Mouse (Mus musculus): ENCODE measurements around the gene Pcbp4. TPM values are rescaled to one million over a fixed set of nuclear protein-coding genes. Genes with fewer than 3 reads are reported as not detected.

The Pcbp4 gene
- polyA plus RNA-seq, 1 experiment from 2014 or later, result 226 TPM

DNA sequence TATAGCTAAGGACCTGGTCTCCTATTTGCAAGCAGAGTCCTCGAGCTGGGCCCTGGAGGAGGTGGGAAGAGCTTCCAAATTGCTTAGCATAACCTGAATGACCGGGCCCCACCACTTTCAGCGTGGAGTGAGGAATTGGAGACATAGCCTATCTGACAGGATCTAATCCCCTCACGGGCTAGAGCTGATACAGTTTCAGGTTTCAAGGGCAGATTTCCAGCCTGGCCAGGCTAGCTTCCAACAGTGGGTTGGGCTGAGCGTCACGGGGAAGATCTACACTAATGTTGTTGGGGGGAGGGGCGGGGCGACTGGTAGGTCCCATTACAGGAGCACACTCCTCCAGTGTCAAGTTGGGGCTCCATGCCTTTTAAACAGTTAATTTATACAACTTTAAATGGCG is 2.4 kb upstream of the Pcbp4 start:
- DNase-seq (ENCODE audit: low spot score), result peak; percentile 44
- ATAC-seq, result no peak
- H3K9ac ChIP-seq (ENCODE audit: low read length), result no peak overlapping the region

GRCm38 (mm10) chr9:106451298-106451697 is 1.8 kb upstream of the Pcbp4 start:
- 77% methylated on average over 11 of the region's 11 CpGs for WGBS
- H3K36me3 ChIP-seq (ENCODE audit: control insufficient read depth, insufficient read depth, low read length), result no peaks in the 10 kb centered on the region
- no peak overlapping the region for H3K27ac ChIP-seq (ENCODE audit: low read depth, low read length)
- peaks cover 29% of the 10 kb centered on the region for H3K4me1 ChIP-seq (ENCODE audit: control insufficient read depth, insufficient read depth, low read length)
- H3K4me2 ChIP-seq (ENCODE audit: low read length), result no peak overlapping the region
- no peaks in the 10 kb centered on the region for H3K27me3 ChIP-seq (replicated peaks; ENCODE audit: control insufficient read depth, insufficient read depth, low read length)
- H3K9ac ChIP-seq (ENCODE audit: low read length), result no peak overlapping the region
- DNase-seq (ENCODE audit: low spot score) (no peak), ATAC-seq (no peak)
- H3K4me3 ChIP-seq (ENCODE audit: low read depth, low read length), result no peak overlapping the region
- H3K9me3 ChIP-seq (replicated peaks; ENCODE audit: control insufficient read depth, low read length), result no peaks in the 10 kb centered on the region

More for the DNA sequence above, 2.4 kb upstream of the Pcbp4 start:
- 25% methylated on average over 9 of the region's 9 CpGs for WGBS
- H3K27ac ChIP-seq (ENCODE audit: low read depth, low read length), result no peak overlapping the region
- no peak overlapping the region for H3K4me3 ChIP-seq (ENCODE audit: low read depth, low read length)
- H3K27me3 ChIP-seq (replicated peaks; ENCODE audit: control insufficient read depth, insufficient read depth, low read length), result no peaks in the 10 kb centered on the region
- no peaks in the 10 kb centered on the region for H3K36me3 ChIP-seq (ENCODE audit: control insufficient read depth, insufficient read depth, low read length)
- peaks cover 23% of the 10 kb centered on the region for H3K4me1 ChIP-seq (ENCODE audit: control insufficient read depth, insufficient read depth, low read length)
- no peak overlapping the region for H3K4me2 ChIP-seq (ENCODE audit: low read length)
- no peaks in the 10 kb centered on the region for H3K9me3 ChIP-seq (replicated peaks; ENCODE audit: control insufficient read depth, low read length)

- Histone ChIP-seq H3K4me1 (ENCODE audit: control insufficient read depth, insufficient read depth, low read length) (peaks cover 35% of the 10 kb centered on the region), H3K27me3 (replicated peaks; ENCODE audit: control insufficient read depth, insufficient read depth, low read length) (no peaks in the 10 kb centered on the region), H3K9ac (ENCODE audit: low read length) (no peak overlapping the region), H3K36me3 (ENCODE audit: control insufficient read depth, insufficient read depth, low read length) (no peaks in the 10 kb centered on the region), H3K4me3 (ENCODE audit: low read depth, low read length) (no peak overlapping the region), H3K9me3 (replicated peaks; ENCODE audit: control insufficient read depth, low read length) (no peaks in the 10 kb centered on the region), H3K4me2 (ENCODE audit: low read length) (no peak overlapping the region), H3K27ac (ENCODE audit: low read depth, low read length) (no peak overlapping the region)
- ATAC-seq (no peak), DNase-seq (ENCODE audit: low spot score) (no peak)
- WGBS, result 53% methylated on average over 2 of the region's 2 CpGs
These were observed 1.2 kb upstream of the Pcbp4 start for GRCm38 (mm10) chr9:106451899-106452298.

- Histone ChIP-seq H3K27me3 (replicated peaks; ENCODE audit: control insufficient read depth, insufficient read depth, low read length) (no peaks in the 10 kb centered on the region), H3K27ac (ENCODE audit: low read depth, low read length) (no peak overlapping the region; the same call in 1 of the 2 replicates), H3K9me3 (replicated peaks; ENCODE audit: control insufficient read depth, low read length) (no peaks in the 10 kb centered on the region), H3K4me2 (ENCODE audit: low read length) (peak overlapping the region; percentile 99), H3K4me3 (ENCODE audit: low read depth, low read length) (peak overlapping the region; percentile 70), H3K36me3 (ENCODE audit: control insufficient read depth, insufficient read depth, low read length) (no peaks in the 10 kb centered on the region), H3K4me1 (ENCODE audit: control insufficient read depth, insufficient read depth, low read length) (peaks cover 40% of the 10 kb centered on the region), H3K9ac (ENCODE audit: low read length) (peak overlapping the region; percentile 79)
- DNase-seq (ENCODE audit: low spot score) (no peak), ATAC-seq (no peak)
- 13% methylated on average over 6 of the region's 6 CpGs for WGBS
These were observed 740 bp upstream of the Pcbp4 start for GRCm38 (mm10) chr9:106452351-106452750.

- no peaks in the 10 kb centered on the region for H3K27me3 ChIP-seq (replicated peaks; ENCODE audit: control insufficient read depth, insufficient read depth, low read length)
- H3K27ac ChIP-seq (ENCODE audit: low read depth, low read length), result peak overlapping the region; percentile 92
- peak overlapping the region; percentile 99 for H3K4me2 ChIP-seq (ENCODE audit: low read length)
- no peaks in the 10 kb centered on the region for H3K9me3 ChIP-seq (replicated peaks; ENCODE audit: control insufficient read depth, low read length)
- ATAC-seq (no peak; the same call in 1 of the 2 replicates), DNase-seq (ENCODE audit: low spot score) (peak; percentile 54)
- WGBS, result 2% methylated on average over 7 of the region's 7 CpGs
- H3K4me3 ChIP-seq (ENCODE audit: low read depth, low read length), result peak overlapping the region; percentile 70
- H3K9ac ChIP-seq (ENCODE audit: low read length), result peak overlapping the region; percentile 79
- H3K4me1 ChIP-seq (ENCODE audit: control insufficient read depth, insufficient read depth, low read length), result peaks cover 40% of the 10 kb centered on the region
- no peaks in the 10 kb centered on the region for H3K36me3 ChIP-seq (ENCODE audit: control insufficient read depth, insufficient read depth, low read length)
These were observed 270 bp upstream of the Pcbp4 start for GRCm38 (mm10) chr9:106452821-106453220.

DNA sequence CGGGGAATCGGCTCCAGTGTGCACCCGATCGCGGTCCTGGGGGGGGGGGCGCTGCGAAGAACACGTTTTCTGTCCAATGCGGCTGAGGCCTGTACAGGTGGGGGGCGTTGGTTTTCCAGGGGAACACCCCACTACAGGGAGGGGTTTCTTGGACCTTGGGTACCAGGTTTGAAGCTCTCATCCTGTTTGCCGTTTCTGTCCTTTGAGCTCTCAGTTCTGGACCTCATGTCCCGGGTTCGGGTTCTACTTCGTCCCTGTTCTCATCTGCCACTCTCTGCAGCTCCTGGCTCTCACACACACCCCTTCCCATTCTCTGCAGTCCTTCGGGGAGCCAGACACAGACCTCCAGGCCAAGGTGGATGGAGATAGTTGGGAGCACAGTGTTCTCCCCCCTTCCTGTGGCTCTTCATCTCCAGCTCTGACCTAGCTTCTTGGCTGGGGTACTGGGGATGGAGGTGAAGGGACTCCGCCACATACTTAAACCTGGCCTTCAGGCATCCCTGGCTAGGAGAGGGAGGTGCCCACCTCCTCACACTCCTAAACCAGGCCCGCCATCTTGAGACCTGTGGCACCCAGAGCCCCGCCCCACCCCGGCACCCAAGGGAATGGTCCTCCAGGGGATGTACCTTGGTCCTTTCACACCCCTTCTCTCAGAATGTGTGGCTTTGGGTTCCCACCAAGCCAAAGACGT is 1.1 kb downstream of the Pcbp4 start:
- peak overlapping the region; percentile 92 for H3K27ac ChIP-seq (ENCODE audit: low read depth, low read length)
- peaks cover 38% of the 10 kb centered on the region for H3K4me1 ChIP-seq (ENCODE audit: control insufficient read depth, insufficient read depth, low read length)
- H3K36me3 ChIP-seq (ENCODE audit: control insufficient read depth, insufficient read depth, low read length), result no peaks in the 10 kb centered on the region
- H3K9me3 ChIP-seq (replicated peaks; ENCODE audit: control insufficient read depth, low read length), result no peaks in the 10 kb centered on the region
- no peaks in the 10 kb centered on the region for H3K27me3 ChIP-seq (replicated peaks; ENCODE audit: control insufficient read depth, insufficient read depth, low read length)
- ATAC-seq, result peak; percentile 21
- WGBS, result under 1% methylated on average over 15 of the region's 20 CpGs
- H3K4me3 ChIP-seq (ENCODE audit: low read depth, low read length), result peak overlapping the region; percentile 70
- H3K4me2 ChIP-seq (ENCODE audit: low read length), result peak overlapping the region; percentile 99
- peak overlapping the region; percentile 79 for H3K9ac ChIP-seq (ENCODE audit: low read length)
- DNase-seq (ENCODE audit: low spot score), result peak; percentile 48

GRCm38 (mm10) chr9:106454888-106455681 is 2.0 kb downstream of the Pcbp4 start:
- under 1% methylated on average over 17 of the region's 17 CpGs for WGBS
- Histone ChIP-seq H3K9ac (ENCODE audit: low read length) (peak overlapping the region; percentile 79), H3K27me3 (replicated peaks; ENCODE audit: control insufficient read depth, insufficient read depth, low read length) (no peaks in the 10 kb centered on the region), H3K36me3 (ENCODE audit: control insufficient read depth, insufficient read depth, low read length) (peaks cover 5% of the 10 kb centered on the region; the same call in 1 of the 2 replicates), H3K4me2 (ENCODE audit: low read length) (peak overlapping the region; percentile 99), H3K4me1 (ENCODE audit: control insufficient read depth, insufficient read depth, low read length) (peaks cover 38% of the 10 kb centered on the region), H3K4me3 (ENCODE audit: low read depth, low read length) (peak overlapping the region; percentile 70), H3K9me3 (replicated peaks; ENCODE audit: control insufficient read depth, low read length) (no peaks in the 10 kb centered on the region), H3K27ac (ENCODE audit: low read depth, low read length) (peak overlapping the region; percentile 92)
- peak; percentile 70 for DNase-seq (ENCODE audit: low spot score)
- ATAC-seq, result peak; percentile 27; the same call in 1 of the 2 replicates

DNA sequence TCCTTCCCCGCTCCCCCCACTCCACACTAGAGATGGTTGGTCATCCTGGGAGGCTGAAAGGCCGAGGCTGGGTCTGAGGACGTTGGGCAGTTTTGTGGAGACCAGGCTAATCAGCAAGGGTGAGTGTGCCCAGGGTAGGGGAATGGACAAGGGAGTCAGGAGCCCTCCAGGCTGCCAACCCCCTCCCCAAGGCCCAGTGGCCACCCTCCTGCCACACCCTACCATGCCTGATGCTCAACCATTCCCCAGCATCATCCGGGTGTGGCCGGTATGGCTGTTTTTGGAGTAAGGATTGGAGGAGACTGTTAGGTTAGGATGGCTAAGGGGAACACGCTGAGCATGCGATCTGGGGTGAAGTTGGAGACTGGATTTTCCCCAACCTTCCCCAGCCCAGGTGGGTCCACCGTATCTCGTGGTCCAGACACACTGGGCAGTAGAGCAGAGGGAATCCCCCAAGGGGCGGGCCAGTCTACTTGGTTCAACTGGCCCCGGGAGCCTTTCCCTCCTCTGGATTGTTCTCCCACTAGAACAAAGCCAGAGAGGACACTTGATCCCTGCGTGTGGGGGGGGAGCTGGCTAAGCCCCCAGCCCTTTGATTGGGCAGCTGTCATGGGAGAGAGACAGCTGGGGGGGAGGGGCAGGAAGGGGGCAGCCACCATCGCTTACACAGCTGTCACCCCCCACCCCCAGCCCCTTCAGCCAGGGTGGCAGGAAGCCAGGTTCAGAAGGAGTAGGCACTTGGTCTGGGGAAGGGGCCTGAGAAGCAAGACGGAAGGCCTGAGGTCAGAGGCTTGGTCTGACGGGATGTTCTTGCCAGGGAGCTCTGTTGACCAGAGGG is 3.5 kb downstream of the Pcbp4 start:
- Histone ChIP-seq H3K27ac (ENCODE audit: low read depth, low read length) (peak overlapping the region; percentile 74), H3K4me3 (ENCODE audit: low read depth, low read length) (peak overlapping the region; percentile 70), H3K9ac (ENCODE audit: low read length) (peak overlapping the region; percentile 79), H3K27me3 (replicated peaks; ENCODE audit: control insufficient read depth, insufficient read depth, low read length) (no peaks in the 10 kb centered on the region), H3K4me2 (ENCODE audit: low read length) (peak overlapping the region; percentile 99), H3K4me1 (ENCODE audit: control insufficient read depth, insufficient read depth, low read length) (peaks cover 38% of the 10 kb centered on the region), H3K36me3 (ENCODE audit: control insufficient read depth, insufficient read depth, low read length) (peaks cover 19% of the 10 kb centered on the region), H3K9me3 (replicated peaks; ENCODE audit: control insufficient read depth, low read length) (no peaks in the 10 kb centered on the region)
- peak; percentile 67 for DNase-seq (ENCODE audit: low spot score)
- ATAC-seq, result no peak
- 27% methylated on average over 15 of the region's 15 CpGs for WGBS
